ENCODE assay signal across 14 mouse cellular contexts in the genomic region with DNA sequence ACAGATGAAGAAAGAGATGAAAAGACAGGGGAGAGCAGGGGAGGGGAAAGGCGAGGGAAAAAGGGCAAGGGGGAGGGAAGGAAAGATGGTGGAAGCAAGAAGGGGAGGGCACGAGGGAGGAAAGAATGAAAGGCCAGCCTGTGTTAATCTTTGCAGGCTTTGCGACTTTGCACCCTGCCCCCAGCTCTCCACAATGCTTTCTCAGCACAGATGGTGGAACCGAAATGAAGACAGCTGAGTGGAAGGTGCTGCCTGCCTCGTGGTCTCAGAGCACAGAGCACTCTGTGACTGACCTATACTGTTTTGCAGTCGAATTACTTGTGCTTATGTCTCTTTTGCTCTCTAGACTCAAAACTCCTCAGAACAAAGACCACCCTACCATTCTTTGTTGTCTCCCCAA. TPM values are rescaled to one million over a fixed set of nuclear protein-coding genes. Genes with fewer than 3 reads are reported as not detected.
DNase-seq lines count a peak whose midpoint lies in the region; ATAC-seq and TF ChIP-seq lines count a peak whose summit lies in the region.
"Had no signal": no experiment of that assay in that cellular context is flagged by ENCODE, and none has a peak within 500 bp of the region (broad histone marks: within the 10 kb centered on the region; RNA-seq: fewer than 3 reads in every experiment).

No protein-coding gene starts in this region.

- 23% methylated on average over 6 of the region's 6 CpGs for WGBS in forebrain, embryonic 10.5 days
- WGBS in forebrain, embryonic 11.5 days = 20% methylated on average over 6 of the region's 6 CpGs
- 22% methylated on average over 6 of the region's 6 CpGs for WGBS in heart, adult 2 months

- no peak overlapping the region for H3K9ac ChIP-seq in forebrain, embryonic 11.5 days (ENCODE audit: low read length)
- no peak overlapping the region for H3K9ac ChIP-seq in heart, adult 2 months (ENCODE audit: low read depth, low read length)
- H3K9ac ChIP-seq: liver, embryonic 12.5 days; neural tube, embryonic 12.5 days had no signal

- DNase-seq in forebrain, embryonic 10.5 days (ENCODE audit: extremely low spot score, low spot score) = no peak
- DNase-seq in forebrain, embryonic 11.5 days (ENCODE audit: low spot score) = no peak
- DNase-seq in retina, postnatal 1 day = peak; percentile 53
- no peak for DNase-seq in retina, embryonic 14.5 days (ENCODE audit: low spot score)
- DNase-seq in kidney, postnatal 10 days = peak; percentile 52
- peak; percentile 17 for DNase-seq in retina, postnatal 7 days (ENCODE audit: low read depth, low spot score)
- DNase-seq in liver = no peak
- DNase-seq in heart, adult 2 months = no peak
- DNase-seq: cerebellum, adult 11-12 months; heart, postnatal 36 days had no signal

- H3K9me3 ChIP-seq in forebrain, embryonic 10.5 days = no peaks in the 10 kb centered on the region
- no peaks in the 10 kb centered on the region for H3K9me3 ChIP-seq in forebrain, embryonic 11.5 days (ENCODE audit: control insufficient read depth, low read length)
- H3K9me3 ChIP-seq: liver, embryonic 12.5 days; neural tube, embryonic 12.5 days had no signal

- intact Hi-C loops in heart, adult 2 months (cut with DNase I) = no loop called here

- H3K36me3 ChIP-seq in forebrain, embryonic 10.5 days (replicated peaks) = no peaks in the 10 kb centered on the region
- H3K36me3 ChIP-seq in forebrain, embryonic 11.5 days (ENCODE audit: control insufficient read depth, insufficient read depth, low read length) = no peaks in the 10 kb centered on the region
- no peaks in the 10 kb centered on the region for H3K36me3 ChIP-seq in heart, adult 2 months (ENCODE audit: control insufficient read depth, insufficient read depth, low read length)
- H3K36me3 ChIP-seq: liver, embryonic 12.5 days; neural tube, embryonic 12.5 days had no signal

- H3K4me2 ChIP-seq in forebrain, embryonic 11.5 days (ENCODE audit: low read depth, low read length, severe bottlenecking) = no peak overlapping the region
- H3K4me2 ChIP-seq: liver, embryonic 12.5 days; neural tube, embryonic 12.5 days had no signal

- H3K27me3 ChIP-seq in forebrain, embryonic 10.5 days (ENCODE audit: poor library complexity, severe bottlenecking) = no peaks in the 10 kb centered on the region
- H3K27me3 ChIP-seq in forebrain, embryonic 11.5 days (ENCODE audit: control insufficient read depth, insufficient read depth, low read length) = no peaks in the 10 kb centered on the region
- H3K27me3 ChIP-seq in heart, adult 2 months (ENCODE audit: control insufficient read depth, insufficient read depth, low read length) = no peaks in the 10 kb centered on the region
- H3K27me3 ChIP-seq: liver, embryonic 12.5 days; neural tube, embryonic 12.5 days had no signal

- H3K79me2 ChIP-seq in heart, adult 2 months (replicated peaks; ENCODE audit: control insufficient read depth, insufficient read depth, low read length) = no peaks in the 10 kb centered on the region

- ATAC-seq in forebrain, embryonic 11.5 days (replicated peaks; ENCODE audit: low FRiP score) = no peak
- ATAC-seq: liver, embryonic 12.5 days had no signal

- H3K27ac ChIP-seq in forebrain, embryonic 10.5 days = 0 out of 2 replicates have a peak overlapping the region, but pooled peaks have one; percentile 15
- no peak overlapping the region for H3K27ac ChIP-seq in forebrain, embryonic 11.5 days (ENCODE audit: low read depth, low read length)
- H3K27ac ChIP-seq in heart, adult 2 months = no peak overlapping the region
- H3K27ac ChIP-seq: liver, embryonic 12.5 days; macrophage; neural tube, embryonic 12.5 days had no signal

- no peak for TF ChIP-seq POLR2A in heart, adult 2 months (IDR thresholded peaks at IDR 0.05; ENCODE audit: insufficient read depth, low read depth, low read length)

- TF ChIP-seq EP300 in heart, adult 2 months (IDR thresholded peaks at IDR 0.05; ENCODE audit: insufficient read depth, low read depth, low read length) = no peak

- no peak for TF ChIP-seq CTCF in heart, adult 2 months (IDR thresholded peaks at IDR 0.05)

- no peak overlapping the region for H3K4me3 ChIP-seq in forebrain, embryonic 10.5 days
- no peak overlapping the region for H3K4me3 ChIP-seq in forebrain, embryonic 11.5 days (ENCODE audit: low read depth, low read length)
- no peak overlapping the region for H3K4me3 ChIP-seq in heart, adult 2 months
- H3K4me3 ChIP-seq: liver, embryonic 12.5 days; neural tube, embryonic 12.5 days had no signal

- H3K4me1 ChIP-seq in forebrain, embryonic 10.5 days = peaks cover 8% of the 10 kb centered on the region
- no peaks in the 10 kb centered on the region for H3K4me1 ChIP-seq in forebrain, embryonic 11.5 days (replicated peaks; ENCODE audit: control insufficient read depth, insufficient read depth, low read length)
- no peaks in the 10 kb centered on the region for H3K4me1 ChIP-seq in heart, adult 2 months (ENCODE audit: control insufficient read depth, insufficient read depth, low read length)
- H3K4me1 ChIP-seq: liver, embryonic 12.5 days; neural tube, embryonic 12.5 days had no signal

RNA-seq across cellular contexts. Expression of gene B3gat1, which starts 55.2 kb away (rescaled TPM):
- polyA plus RNA-seq in forebrain, embryonic 10.5 days (2016; fragmentation: Nextera tagmentation; extraction: Ambion mirVana) = 1.8 and 2.3 TPM in 2 replicates
- polyA plus RNA-seq in forebrain, embryonic 11.5 days (2014; fragmentation: Nextera tagmentation; extraction: Ambion mirVana) = 8.2 and 8.9 TPM in 2 replicates
- total RNA-seq in heart, adult 2 months (2021) = not detected
- not detected in 2 replicates for polyA plus RNA-seq in heart, adult 2 months (2012; rRNA removed)
- total RNA-seq: granulocyte monocyte progenitor cell, adult 5-6 weeks; heart, postnatal 36 days had no signal
- polyA plus RNA-seq: liver, embryonic 12.5 days; macrophage had no signal

Comparison
In these comparisons a context has a peak if more than half of its experiments do, and no peak if none do; other contexts are left out.
1. DNase-seq: peak in retina, postnatal 1 day (single experiment), kidney, postnatal 10 days (single experiment) and retina, postnatal 7 days (single experiment); none in forebrain, embryonic 10.5 days (single experiment), forebrain, embryonic 11.5 days (single experiment), retina, embryonic 14.5 days (single experiment), liver (single experiment) and heart, adult 2 months (0 of 2).